Mouse (Mus musculus) embryo, embryonic 10 days (tissue): ENCODE measurements around the gene Ldhc.
"Not testable (repeated sequence)": the region's sequence is repeated elsewhere in the genome, so short reads cannot be mapped to it uniquely, and the experiment has no call there.

Experiments used
- DNase-seq: peaks from one replicate; pipeline ENCODE4 v3.0.0-alpha.2; 2015; ENCODE audit warnings: low spot score

Gene Ldhc

GRCm38 (mm10) chr7:46842278-46842677 is 18.7 kb upstream of the Ldhc start:
- no peak for DNase-seq

- DNase-seq, result no peak
These were observed 17.4 kb upstream of the Ldhc start for GRCm38 (mm10) chr7:46843576-46843975.

DNA sequence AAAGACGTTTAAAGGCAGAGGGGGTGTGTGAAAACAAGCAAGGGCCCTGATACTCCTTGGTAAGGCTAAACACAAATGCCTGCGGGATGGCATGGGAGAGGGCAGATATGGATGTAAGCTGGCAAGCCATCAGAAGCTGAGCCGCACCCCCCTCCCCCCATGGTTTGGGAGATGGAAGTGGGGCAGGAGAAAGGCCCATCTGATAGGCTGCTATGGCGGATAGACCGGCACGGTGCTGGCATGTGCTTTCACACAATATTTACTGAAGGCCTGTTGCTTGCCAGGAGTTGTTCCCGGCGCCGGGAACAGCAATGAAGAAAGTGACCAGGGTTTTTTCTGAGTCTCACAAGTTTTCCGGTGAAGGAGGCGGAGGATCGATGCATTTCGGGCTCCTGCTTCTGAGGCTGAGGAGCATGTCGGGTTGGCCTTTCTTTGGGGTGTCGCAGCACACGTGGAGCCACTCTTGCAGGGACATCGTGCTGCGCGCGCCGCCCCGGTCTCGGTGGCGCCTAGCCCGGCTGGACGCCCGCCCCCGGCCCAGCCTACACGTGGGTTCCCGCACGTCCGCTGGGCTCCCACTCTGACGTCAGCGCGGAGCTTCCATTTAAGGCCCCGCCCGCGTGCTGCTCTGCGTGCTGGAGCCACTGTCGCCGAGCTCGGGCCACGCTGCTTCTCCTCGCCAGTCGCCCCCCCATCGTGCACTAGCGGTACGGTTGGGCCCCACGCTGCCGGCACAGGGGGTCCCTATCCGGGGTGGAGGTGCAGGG is 15.6 kb upstream of the Ldhc start:
- DNase-seq, result peak; percentile 97

DNA sequence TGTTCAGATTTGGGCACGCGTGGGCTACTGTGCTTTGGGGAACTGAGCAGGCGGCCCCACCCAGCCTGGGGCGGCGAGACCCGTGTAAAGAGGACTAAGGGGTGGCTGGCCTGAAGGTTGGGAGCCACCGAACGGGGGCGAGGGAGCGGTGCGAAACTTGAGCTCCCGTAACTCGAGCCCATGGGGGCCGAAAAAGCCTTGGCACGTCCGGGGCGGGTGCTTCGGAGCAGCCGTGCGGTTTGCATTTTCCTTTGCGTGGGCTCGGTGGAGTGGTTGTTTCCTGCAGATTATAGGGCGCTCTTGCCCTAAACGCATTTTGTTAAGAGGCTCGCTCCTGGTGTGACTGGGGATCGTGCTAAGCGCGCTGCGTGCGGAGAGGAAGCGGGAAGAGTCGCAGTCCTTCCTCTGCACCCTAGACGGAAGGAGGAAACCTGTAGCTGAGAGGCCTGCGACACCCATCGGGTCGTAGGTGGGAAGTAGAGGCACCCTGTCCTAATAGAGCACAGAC is 15.0 kb upstream of the Ldhc start:
- DNase-seq, result peak; percentile 60

DNA sequence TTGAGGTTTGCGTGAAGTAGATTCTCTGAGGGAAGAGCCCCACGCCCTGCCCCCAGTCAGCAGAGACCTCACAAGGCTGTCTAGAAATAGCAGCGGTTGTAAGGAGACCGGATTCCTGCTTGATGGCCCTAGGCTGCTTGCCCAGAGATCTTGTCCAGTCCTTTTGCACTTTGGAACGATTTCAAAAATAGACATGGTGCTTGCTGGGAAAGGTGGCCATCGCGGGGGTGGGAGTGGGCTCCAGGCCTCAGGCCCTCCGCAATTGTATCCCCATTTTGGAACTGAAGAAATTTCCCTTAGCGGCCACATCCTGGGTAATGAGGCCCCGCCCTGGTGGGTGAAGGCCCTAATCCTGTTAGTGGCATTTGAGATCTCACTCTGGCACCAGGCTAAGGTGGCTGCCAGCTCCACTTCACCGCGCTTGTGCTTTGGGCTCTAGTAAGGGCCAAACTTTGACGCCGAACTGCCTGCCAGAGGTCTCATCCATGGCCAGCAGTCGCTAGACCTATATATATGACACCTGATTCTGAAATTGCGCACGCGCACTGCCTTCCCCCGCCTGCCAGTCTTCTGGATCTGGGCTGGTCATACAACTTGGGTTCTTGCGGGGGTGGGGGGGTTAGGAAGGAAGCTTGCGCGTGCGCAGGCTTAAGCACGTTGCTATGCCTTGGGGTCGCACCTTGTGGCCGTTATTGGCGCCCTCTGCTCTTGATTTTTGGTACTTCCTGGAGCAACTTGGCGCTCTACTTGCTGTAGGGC is 14.3 kb upstream of the Ldhc start:
- DNase-seq, result peak; percentile 84

- no peak for DNase-seq
These were observed 11.7 kb upstream of the Ldhc start for GRCm38 (mm10) chr7:46849287-46849686.

GRCm38 (mm10) chr7:46851026-46851425 is 10.0 kb upstream of the Ldhc start:
- DNase-seq, result peak; percentile 44

GRCm38 (mm10) chr7:46852666-46853065 is 8.3 kb upstream of the Ldhc start:
- no peak for DNase-seq

DNA sequence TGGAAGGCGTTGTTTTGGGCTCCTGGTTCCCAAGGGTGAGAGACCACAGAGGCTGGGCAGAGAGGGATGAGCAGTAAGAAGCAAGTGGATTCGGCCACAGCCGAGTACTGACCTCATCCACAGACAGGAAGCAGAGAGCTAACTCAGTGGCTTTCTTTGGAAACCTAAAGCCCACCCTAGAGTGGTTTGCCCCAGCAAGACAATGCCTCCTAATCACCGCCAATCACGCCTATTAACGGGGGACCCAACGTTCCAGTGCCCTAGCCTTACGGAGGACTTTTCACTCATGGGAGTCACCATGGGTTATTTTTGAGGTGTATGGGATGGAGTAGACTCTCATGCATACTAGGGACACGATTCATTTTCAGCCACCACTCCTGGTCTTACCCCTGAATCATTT is 7.6 kb upstream of the Ldhc start:
- no peak for DNase-seq

GRCm38 (mm10) chr7:46855866-46856560 is 5.0 kb upstream of the Ldhc start:
- peak; percentile 44 for DNase-seq

DNA sequence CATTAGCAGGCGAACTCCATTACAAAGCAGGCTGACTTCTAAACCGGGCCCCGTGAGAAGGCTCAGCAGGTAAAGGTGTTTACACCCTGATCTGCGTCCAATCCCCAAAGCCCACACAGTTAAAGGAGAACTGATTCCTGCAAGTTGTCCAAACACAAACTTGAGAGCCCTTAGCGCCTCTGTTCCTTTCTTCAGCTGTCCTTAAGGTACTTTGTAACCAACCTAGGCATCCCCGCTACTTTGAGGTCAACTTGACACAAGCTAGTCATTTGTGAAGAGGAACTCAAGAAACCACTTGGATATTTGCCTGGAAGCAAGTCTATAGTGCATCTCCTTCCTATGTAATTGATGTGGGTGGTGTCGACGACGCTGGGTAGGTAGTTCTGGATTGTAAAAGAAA is 3.6 kb upstream of the Ldhc start:
- DNase-seq, result no peak

DNA sequence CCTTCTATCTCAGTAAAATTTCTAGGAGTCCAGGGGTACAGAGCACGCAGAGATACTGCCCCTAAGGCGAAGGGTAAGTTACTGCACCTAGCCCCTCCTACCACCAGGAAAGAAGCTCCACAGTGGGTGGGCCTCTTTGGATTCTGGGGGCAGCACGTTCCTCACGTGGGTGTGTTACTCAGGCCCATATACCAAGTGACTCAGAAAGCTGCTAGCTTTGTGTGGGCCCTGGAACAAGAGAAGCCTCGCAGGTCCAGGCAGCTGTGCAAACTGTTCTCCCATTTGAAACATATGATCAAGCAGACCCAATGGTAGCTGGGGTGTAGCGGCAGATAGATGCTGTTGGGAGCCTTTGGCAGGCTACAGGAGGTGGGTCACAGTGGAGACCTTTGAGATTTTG is 2.0 kb upstream of the Ldhc start:
- DNase-seq, result no peak

DNA sequence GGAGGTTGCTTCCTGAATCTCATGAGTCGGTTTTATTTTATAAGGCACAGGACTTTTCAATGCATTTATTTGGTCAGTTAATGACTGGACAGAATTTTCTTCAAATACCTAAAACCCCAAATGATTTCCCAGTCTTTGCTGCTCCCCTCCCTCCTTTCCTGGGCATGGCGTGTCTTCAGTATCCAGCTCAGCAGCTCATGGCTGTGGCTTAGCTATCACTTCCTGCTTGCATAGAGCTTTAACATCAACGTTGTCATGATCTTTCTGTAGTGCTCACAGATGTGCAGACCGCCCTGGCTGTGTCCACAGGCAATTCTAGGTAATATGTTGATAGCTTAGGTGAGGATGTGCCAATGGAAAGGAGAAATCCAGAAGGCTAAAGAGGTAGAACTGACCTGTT is 11.0 kb downstream of the Ldhc start:
- DNase-seq, result no peak

DNA sequence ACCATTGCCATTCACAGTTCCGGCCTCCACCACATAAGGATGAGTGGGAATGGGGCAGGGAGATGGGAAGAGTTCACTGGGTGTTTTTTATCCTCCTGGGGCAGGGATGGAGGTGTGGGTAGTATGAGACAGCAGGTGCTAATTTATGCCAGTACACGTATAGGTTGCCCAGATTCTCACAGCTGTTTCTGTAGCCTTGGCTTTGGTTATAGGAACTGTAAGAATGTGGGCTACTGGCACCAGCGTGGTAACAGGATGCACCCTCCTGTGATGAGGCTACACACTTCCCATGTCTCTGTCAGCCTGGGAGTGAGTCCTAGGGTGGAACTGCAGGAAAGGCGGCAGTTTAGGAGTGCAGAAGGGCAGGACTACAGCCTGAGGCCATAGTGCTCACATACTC is 15.8 kb downstream of the Ldhc start:
- DNase-seq, result no peak

DNA sequence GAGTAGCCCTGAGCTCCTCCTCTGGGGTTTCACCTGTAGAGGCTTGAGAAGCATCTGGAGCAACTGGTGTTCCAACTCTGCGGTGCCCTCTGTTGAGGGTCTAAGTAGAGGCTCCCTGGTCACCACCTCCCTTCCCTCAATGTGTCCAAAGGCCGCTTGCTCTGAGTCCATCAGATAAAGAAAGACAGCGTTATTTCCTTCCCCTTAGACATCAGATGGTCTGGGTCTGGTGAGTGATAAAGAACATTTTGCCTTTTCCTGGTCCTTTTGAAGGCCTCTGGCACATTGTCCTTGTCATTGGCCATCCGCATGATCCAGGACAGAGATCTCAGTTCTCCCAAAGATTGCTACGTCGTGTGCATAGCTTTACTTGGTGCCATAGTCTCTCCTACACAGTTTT is 16.3 kb downstream of the Ldhc start:
- no peak for DNase-seq

- DNase-seq, result no peak
These were observed 18.8 kb downstream of the Ldhc start for GRCm38 (mm10) chr7:46879851-46880250.

- no peak for DNase-seq
These were observed 20.0 kb downstream of the Ldhc start for GRCm38 (mm10) chr7:46880992-46881391.

DNA sequence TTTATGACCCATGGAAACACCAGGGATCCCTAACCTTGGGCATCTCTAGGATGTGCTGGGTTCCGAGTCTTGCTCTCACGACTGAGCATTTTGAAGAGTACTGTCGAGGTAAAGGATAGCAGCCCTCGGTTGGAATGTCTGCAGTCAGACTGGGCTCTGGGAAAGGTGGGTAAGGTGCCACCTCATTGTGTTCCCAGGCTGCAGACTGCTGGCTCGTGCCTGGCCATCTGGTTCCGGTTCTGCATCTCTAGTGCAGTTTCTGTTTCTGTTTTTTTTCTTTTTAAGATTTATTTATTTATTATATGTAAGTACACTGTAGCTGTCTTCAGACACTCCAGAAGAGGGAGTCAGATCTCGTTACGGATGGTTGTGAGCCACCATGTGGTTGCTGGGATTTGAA is 20.9 kb downstream of the Ldhc start:
- not testable (repeated sequence) for DNase-seq

GRCm38 (mm10) chr7:46883304-46883703 is 22.3 kb downstream of the Ldhc start:
- DNase-seq, result no peak

GRCm38 (mm10) chr7:46895511-46895910 is 34.5 kb downstream of the Ldhc start:
- no peak for DNase-seq

GRCm38 (mm10) chr7:46899343-46899742 is 38.3 kb downstream of the Ldhc start:
- no peak for DNase-seq

DNA sequence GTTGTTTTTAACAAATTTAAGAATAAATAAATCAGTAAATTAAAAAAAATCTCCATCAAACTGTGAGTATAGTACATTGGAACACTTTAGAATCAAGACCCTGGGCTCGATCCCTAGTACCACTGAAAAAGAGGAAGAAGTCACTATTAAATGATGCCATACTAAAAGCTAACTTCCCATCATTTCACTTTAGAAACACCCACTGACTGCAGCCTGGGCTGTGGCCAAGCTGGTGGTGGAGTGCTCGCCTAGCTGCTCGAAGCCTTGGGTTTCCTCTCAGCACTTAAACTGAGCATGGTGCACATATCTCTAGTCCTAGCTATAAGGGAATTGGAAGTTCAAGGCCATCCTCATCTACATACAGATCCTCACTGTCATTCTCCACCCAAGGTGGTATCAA is 50.2 kb downstream of the Ldhc start:
- DNase-seq, result no peak

- no peak for DNase-seq
These were observed 55.4 kb downstream of the Ldhc start for GRCm38 (mm10) chr7:46916376-46916775.
